Mouse (Mus musculus) midbrain, postnatal 0 days (tissue): ENCODE measurements around the gene Ctbs. TPM values are rescaled to one million over a fixed set of nuclear protein-coding genes. Genes with fewer than 3 reads are reported as not detected.
A peak's percentile ranks its signal among the peaks of the same experiment; 100 is the strongest.

ENCODE experiments used
- ATAC-seq: fragments of 200-750 bp; cut with Nextera tagmentation; 2 replicates; pipeline ENCODE4 v1.8.0; 2017; ENCODE audit warnings: moderate number of reproducible peaks, mild to moderate bottlenecking, moderate TSS enrichment, moderate library complexity; ENCODE audit not compliant: low FRiP score
- DNase-seq: peaks from one replicate; pipeline ENCODE4 v3.0.0-alpha.2; 2015; ENCODE audit warnings: low spot score
- H3K27ac ChIP-seq: fragments of 300-500 bp; sonication (generic); 2 replicates; pipeline ENCODE4 v1.5.1; 2014; ENCODE audit warnings: low read depth, mild to moderate bottlenecking, low read length, mixed read lengths
- H3K27me3 ChIP-seq: fragments of 300-500 bp; sonication (generic); 2 replicates; pipeline ENCODE4 v1.6.1; 2014; ENCODE audit warnings: low read length, control low read depth, mixed read lengths; ENCODE audit not compliant: insufficient read depth
- H3K36me3 ChIP-seq: fragments of 300-500 bp; sonication (generic); 2 replicates; pipeline ENCODE4 v1.6.1; 2014; ENCODE audit warnings: low read length, control low read depth, mixed read lengths; ENCODE audit not compliant: insufficient read depth
- H3K4me1 ChIP-seq: fragments of 300-500 bp; sonication (generic); 2 replicates; pipeline ENCODE4 v1.6.1; 2014; ENCODE audit warnings: mild to moderate bottlenecking, control low read depth, antibody characterized with exemption, low read length, mixed read lengths; ENCODE audit not compliant: insufficient read depth
- H3K4me2 ChIP-seq: fragments of 300-500 bp; sonication (generic); 2 replicates; pipeline ENCODE4 v1.6.1; 2014; ENCODE audit warnings: low read depth, mild to moderate bottlenecking, low read length, mixed read lengths; ENCODE audit not compliant: poor library complexity, severe bottlenecking
- H3K4me3 ChIP-seq: fragments of 300-500 bp; sonication (generic); 2 replicates; pipeline ENCODE4 v1.5.1; 2014; ENCODE audit warnings: low read depth, mild to moderate bottlenecking, low read length, moderate library complexity
- H3K9ac ChIP-seq: fragments of 300-500 bp; sonication (generic); replicated peaks from 2 replicates; pipeline ENCODE4 v1.6.1; 2014; ENCODE audit warnings: mild to moderate bottlenecking, low read length, moderate library complexity, mixed read lengths; ENCODE audit not compliant: poor library complexity, severe bottlenecking
- H3K9me3 ChIP-seq: fragments of 300-500 bp; sonication (generic); 2 replicates; pipeline ENCODE4 v1.6.1; 2016; ENCODE audit warnings: low read length, control low read depth
- CTCF ChIP-seq: IDR thresholded peaks from 2 replicates; pipeline ENCODE4 v1.5.1; 2016; ENCODE audit warnings: antibody characterized with exemption, mild to moderate bottlenecking
- WGBS: fragments of 180-500 bp; shearing (Covaris S2); extraction: QIAGEN DNeasy Blood & Tissue Kit; methylation state at CpG from one replicate; pipeline ENCODE4 v1.1.7; 2014; 5-methylcytosine and 5-hydroxymethylcytosine counted together
- polyA plus RNA-seq: library from polyadenylated mRNA; unstranded; fragments of >200 nt; fragmentation: Nextera tagmentation; extraction: Ambion mirVana; gene quantifications from 2 replicates; pipeline ENCODE4 v1.2.1, GENCODE M21; 2015
- total RNA-seq: library from RNA; depleted of rRNA; stranded (reverse); fragments of >200 nt; gene quantifications from 2 replicates; pipeline ENCODE4 v1.2.3, GENCODE M21; 2014; rRNA removed

The Ctbs gene
- total RNA-seq (6.3 and 6.7 TPM in 2 replicates), polyA plus RNA-seq (4.3 and 4.7 TPM in 2 replicates)

DNA sequence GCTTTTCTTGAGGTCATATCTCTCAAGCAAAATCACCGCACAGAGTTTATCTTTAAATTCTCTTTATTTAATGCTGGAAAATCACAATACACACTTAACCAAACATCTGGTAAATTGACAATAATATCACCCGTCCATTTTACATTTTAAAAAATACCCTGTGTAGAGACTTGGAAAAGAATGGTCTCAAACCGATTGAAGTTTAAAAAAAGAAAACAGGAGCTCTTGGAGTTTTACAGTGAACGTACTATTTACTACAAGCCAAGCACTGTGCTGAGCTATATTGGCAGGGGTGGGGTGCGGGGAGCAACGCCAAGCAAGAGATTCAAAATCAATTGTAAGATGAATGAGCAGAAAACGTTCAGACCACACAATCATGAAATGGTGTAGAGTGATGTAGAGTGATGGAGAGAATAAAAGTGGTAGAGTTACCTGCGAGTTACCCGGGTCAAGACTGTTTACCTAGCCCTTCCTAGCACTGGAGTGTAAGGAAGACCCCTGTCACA is at the start of gene Ctbs:
Gene Ctbs, plus strand, starts transcription at position 51 of the 506 bp plus-strand sequence.
- no peak for TF ChIP-seq CTCF

DNA sequence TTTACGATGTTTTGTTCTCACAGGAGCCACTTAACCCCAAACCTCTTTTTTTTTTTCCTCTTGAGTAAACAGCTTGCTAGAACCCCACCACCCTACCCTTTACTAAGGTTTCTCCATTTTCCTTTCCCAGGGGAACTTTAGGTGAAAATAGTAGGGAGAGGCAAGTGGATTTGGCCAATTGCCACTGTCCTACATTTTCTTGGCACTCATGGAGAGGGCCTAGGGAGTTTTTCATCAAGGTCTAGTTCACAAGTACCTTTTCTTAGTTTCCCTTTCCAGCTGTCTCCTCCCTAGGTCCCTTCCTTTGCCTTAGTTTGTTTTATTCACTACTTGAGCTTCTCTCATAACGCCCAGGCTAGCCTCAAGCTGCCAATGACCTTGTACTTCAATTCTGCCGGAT is 45.8 kb upstream of the Ctbs start:
- 0 out of 2 replicates have a peak, but pooled peaks cover 4% of the 10 kb centered on the region for H3K9me3 ChIP-seq
- no peak for ATAC-seq
- H3K36me3 ChIP-seq = no peaks in the 10 kb centered on the region
- no peak for TF ChIP-seq CTCF
- peak overlapping the region; percentile 75 for H3K27ac ChIP-seq
- peak overlapping the region; percentile 93 for H3K9ac ChIP-seq
- no peaks in the 10 kb centered on the region for H3K27me3 ChIP-seq
- peak overlapping the region; percentile 93 for H3K4me3 ChIP-seq
- H3K4me2 ChIP-seq = peak overlapping the region; percentile 60
- peaks cover 17% of the 10 kb centered on the region for H3K4me1 ChIP-seq
- whole genome bisulfite sequencing = 40% methylated on average over 3 of the region's 3 CpGs
- DNase-seq = no peak

More for the DNA sequence above, at the start of gene Ctbs:
- Histone ChIP-seq H3K9me3 (no peaks in the 10 kb centered on the region), H3K4me3 (peak within 1 kb of the TSS; percentile 51), H3K4me2 (peak within 1 kb of the TSS; percentile 65), H3K9ac (peak within 1 kb of the TSS; percentile 61), H3K27ac (peak within 1 kb of the TSS; percentile 58), H3K4me1 (peaks cover 2% of the 10 kb centered on the region; the same call in 1 of the 2 replicates), H3K27me3 (no peaks in the 10 kb centered on the region), H3K36me3 (no peaks in the 10 kb centered on the region; the same call in 1 of the 2 replicates)
- DNase-seq (no peak), ATAC-seq (no peak; the same call in none of the 2 replicates)
- 49% methylated on average over 9 of the region's 9 CpGs for WGBS

DNA sequence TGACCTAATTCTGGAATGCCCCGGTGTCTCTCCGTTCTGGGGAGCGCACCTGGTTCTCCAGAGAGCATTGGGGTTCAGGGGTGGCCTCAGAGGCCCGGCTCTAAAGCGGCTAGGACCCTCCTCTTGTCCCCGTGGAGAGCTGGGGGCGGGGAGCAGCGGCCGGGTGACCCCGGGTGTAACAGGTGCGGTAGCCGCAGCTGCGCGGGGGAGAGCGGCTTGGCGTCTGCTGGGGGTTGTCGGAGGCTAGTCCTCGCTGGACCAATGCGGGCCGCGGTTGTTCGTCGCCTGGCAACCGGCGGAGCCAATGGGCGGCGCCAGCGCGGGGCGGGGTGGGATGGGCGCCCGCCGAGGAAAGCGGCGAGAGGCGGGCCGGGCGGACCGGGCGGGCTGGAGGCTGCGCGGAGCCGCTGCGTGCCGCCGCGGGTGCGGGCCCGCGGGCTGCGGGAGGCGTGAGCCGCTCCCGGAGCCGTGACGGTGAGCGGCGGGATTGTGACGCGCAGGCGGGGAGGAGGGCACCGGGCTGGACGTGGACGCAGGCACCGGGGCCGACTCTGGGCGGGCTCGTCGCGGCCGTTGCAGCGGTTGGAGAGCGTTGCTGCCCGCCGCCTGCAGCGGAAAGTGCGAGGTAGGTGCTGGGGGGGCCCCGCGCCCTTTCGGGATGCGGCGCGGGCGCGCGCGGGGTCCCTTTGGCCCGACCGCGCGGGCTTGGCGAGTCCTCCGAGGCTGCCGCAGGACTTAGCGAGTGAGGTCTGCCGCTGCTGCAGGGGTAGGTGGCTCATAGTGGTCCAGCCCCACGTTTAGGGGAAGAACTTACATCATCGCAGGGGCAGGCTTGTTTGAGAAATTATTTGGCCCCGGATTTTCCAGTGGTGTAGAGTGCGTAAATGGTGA is 45.0 kb upstream of the Ctbs start, which contains the start of gene Ssx2ip:
Gene Ssx2ip, plus strand, starts transcription at position 332 of the 891 bp plus-strand sequence.
- under 1% methylated on average over 75 of the region's 100 CpGs for WGBS
- ATAC-seq (peak; percentile 99), DNase-seq (peak; percentile 96)
- Histone ChIP-seq H3K27ac (peak within 1 kb of the TSS; percentile 75), H3K9ac (peak within 1 kb of the TSS; percentile 93), H3K36me3 (no peaks in the 10 kb centered on the region), H3K27me3 (no peaks in the 10 kb centered on the region), H3K4me1 (peaks cover 17% of the 10 kb centered on the region), H3K9me3 (0 out of 2 replicates have a peak, but pooled peaks cover 4% of the 10 kb centered on the region), H3K4me3 (peak within 1 kb of the TSS; percentile 93), H3K4me2 (peak within 1 kb of the TSS; percentile 60)
- no peak for TF ChIP-seq CTCF

DNA sequence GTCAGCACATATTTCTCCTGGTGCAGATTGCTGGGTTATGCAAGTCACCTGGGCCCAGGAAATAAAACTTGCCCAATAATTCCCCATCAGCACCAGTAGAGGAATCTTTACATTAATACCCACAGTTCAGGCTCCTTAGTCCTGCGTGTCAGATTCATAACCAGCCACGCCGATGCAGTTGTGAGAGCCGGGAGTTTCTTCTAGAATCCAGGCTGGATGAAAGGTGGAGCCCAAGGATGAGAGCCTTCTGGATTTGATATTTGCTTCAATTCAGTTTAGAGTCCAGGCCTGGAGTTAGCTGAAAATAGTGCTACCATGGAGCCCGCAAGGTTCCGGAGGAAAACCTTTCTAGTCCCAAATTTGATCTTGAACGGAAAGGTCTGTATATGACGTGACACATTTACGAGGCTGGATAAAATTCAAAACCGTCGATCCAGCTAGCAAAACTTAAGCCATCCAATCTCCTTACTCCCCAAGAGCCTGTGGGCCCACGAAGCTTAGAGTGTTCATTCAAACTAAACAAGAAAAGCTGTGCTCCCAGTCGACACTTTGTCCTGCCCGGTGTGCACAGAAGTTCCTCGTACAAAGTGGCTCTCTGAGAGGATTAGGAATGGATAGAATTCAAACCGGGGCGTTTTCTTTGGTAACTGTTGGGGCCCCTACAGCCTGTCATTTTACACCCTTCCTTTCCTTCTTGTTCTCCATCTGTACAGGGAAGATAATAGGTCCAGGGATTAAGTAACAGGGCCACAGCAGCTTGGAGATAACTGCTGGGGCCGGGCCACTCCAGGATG is 44.2 kb upstream of the Ctbs start:
- Histone ChIP-seq H3K27ac (peak overlapping the region; percentile 75), H3K27me3 (no peaks in the 10 kb centered on the region), H3K4me2 (peak overlapping the region; percentile 60), H3K4me3 (peak overlapping the region; percentile 93), H3K4me1 (peaks cover 17% of the 10 kb centered on the region), H3K9ac (peak overlapping the region; percentile 93), H3K36me3 (no peaks in the 10 kb centered on the region), H3K9me3 (0 out of 2 replicates have a peak, but pooled peaks cover 4% of the 10 kb centered on the region)
- no peak for TF ChIP-seq CTCF
- no peak for ATAC-seq
- no peak for DNase-seq
- WGBS = 9% methylated on average over 18 of the region's 18 CpGs

DNA sequence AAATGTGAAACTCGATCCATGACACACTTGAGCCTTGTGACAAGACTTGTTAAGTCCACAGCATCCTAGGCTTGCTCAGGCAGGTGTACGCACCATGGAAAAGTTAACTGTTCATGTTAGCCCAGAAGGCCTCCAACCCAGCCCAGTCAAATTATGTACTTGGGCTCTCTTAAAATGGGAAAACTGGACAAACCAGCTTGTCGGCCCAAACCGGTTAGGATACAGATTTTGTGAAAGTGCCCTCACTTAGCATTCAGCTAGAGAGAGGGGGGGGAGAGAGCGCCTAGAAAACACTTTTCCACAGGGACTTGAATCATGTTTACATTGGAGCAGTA is 43.6 kb upstream of the Ctbs start:
- DNase-seq (no peak), ATAC-seq (no peak)
- peak overlapping the region; percentile 93; the same call in 1 of the 2 replicates for H3K9ac ChIP-seq
- H3K36me3 ChIP-seq = no peaks in the 10 kb centered on the region
- peak overlapping the region; percentile 93 for H3K4me3 ChIP-seq
- no peaks in the 10 kb centered on the region for H3K27me3 ChIP-seq
- H3K4me2 ChIP-seq = peak overlapping the region; percentile 60
- WGBS = 36% methylated on average over 5 of the region's 5 CpGs
- 0 out of 2 replicates have a peak, but pooled peaks cover 4% of the 10 kb centered on the region for H3K9me3 ChIP-seq
- no peak for TF ChIP-seq CTCF
- no peak overlapping the region for H3K27ac ChIP-seq
- peaks cover 17% of the 10 kb centered on the region for H3K4me1 ChIP-seq
